Mouse (Mus musculus) fibroblast of lung, adult 2 months (primary cell): Measurements from ENCODE around the gene Gm13289.
"Not testable (repeated sequence)": the region's sequence is repeated elsewhere in the genome, so short reads cannot be mapped to it uniquely, and the experiment has no call there.

ENCODE experiments used
- DNase-seq: peaks from one replicate; pipeline ENCODE4 v3.0.0-alpha.2; 2011; ENCODE audit warnings: low read depth

The Gm13289 gene

GRCm38 (mm10) chr4:88782335-88782734, 5.6 kb downstream of the Gm13289 start:
- not testable (repeated sequence) for DNase-seq

GRCm38 (mm10) chr4:88785409-88785808, 8.7 kb downstream of the Gm13289 start, which contains the start of gene Gm13276:
Gene Gm13276, plus strand, starts transcription at chr4:88785709.
- not testable (repeated sequence) for DNase-seq

GRCm38 (mm10) chr4:88788402-88788801, 11.7 kb downstream of the Gm13289 start, which contains the start of gene Gm13277:
Gene Gm13277, plus strand, starts transcription at chr4:88788632.
- DNase-seq, result not testable (repeated sequence)

DNA sequence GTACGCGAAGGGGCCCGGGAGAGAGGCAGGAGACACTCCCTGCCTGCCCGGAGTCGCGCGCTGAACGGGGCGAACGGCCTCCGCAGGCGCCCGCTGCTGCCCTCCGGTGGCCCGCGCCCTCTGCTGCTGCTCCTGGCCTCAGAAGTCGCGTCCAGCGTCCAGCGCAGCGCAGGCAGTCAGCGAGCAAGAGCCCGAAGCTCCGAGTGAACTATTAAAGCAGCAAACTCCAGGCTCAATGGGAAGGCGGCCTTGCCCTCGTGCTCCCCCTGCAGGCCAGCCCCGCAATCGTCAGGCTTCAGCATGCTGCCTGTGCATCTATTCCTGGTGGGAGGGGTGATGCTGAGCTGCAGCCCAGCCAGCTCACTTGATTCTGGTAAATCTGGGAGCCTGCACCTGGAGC, 14.5 kb downstream of the Gm13289 start, which contains the start of gene Gm13278:
Gene Gm13278 (plus strand): TSS at position 301 of the 400 bp plus-strand sequence.
- not testable (repeated sequence) for DNase-seq

DNA sequence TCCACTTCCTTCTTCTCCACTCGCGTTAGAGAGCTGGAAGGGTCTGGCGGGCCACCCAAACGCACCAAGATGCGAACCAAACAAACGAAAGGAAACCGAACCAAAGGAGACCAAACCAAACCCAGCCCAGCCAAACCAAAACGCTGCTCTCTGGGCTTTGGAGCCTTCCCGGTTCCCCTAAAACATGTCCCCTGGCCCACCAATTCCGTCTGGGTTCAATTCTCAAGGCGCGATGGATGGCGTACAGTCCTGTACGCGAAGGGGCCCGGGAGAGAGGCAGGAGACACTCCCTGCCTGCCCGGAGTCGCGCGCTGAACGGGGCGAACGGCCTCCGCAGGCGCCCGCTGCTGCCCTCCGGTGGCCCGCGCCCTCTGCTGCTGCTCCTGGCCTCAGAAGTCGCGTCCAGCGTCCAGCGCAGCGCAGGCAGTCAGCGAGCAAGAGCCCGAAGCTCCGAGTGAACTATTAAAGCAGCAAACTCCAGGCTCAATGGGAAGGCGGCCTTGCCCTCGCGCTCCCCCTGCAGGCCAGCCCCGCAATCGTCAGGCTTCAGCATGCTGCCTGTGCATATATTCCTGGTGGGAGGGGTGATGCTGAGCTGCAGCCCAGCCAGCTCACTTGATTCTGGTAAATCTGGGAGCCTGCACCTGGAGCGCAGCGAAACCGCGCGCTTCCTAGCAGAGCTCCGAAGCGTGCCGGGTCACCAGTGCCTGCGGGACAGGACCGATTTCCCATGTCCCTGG, 17.4 kb downstream of the Gm13289 start, which contains the start of gene Gm13275:
Gene Gm13275 (plus strand): TSS at position 552 of the 740 bp plus-strand sequence.
- DNase-seq, result not testable (repeated sequence)

GRCm38 (mm10) chr4:88797097-88797496, 20.4 kb downstream of the Gm13289 start, which contains the start of gene Gm13279:
Gene Gm13279, plus strand, starts transcription at chr4:88797397.
- not testable (repeated sequence) for DNase-seq

- not testable (repeated sequence) for DNase-seq
These were observed 22.6 kb downstream of the Gm13289 start, which contains the start of gene Gm13285 for GRCm38 (mm10) chr4:88799365-88799764. Gene Gm13285, plus strand, starts transcription at chr4:88799665.

DNA sequence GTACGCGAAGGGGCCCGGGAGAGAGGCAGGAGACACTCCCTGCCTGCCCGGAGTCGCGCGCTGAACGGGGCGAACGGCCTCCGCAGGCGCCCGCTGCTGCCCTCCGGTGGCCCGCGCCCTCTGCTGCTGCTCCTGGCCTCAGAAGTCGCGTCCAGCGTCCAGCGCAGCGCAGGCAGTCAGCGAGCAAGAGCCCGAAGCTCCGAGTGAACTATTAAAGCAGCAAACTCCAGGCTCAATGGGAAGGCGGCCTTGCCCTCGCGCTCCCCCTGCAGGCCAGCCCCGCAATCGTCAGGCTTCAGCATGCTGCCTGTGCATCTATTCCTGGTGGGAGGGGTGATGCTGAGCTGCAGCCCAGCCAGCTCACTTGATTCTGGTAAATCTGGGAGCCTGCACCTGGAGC, 26.2 kb downstream of the Gm13289 start, which contains the start of gene Gm13287:
Gene Gm13287 (plus strand): TSS at position 301 of the 400 bp plus-strand sequence.
- DNase-seq, result not testable (repeated sequence)

DNA sequence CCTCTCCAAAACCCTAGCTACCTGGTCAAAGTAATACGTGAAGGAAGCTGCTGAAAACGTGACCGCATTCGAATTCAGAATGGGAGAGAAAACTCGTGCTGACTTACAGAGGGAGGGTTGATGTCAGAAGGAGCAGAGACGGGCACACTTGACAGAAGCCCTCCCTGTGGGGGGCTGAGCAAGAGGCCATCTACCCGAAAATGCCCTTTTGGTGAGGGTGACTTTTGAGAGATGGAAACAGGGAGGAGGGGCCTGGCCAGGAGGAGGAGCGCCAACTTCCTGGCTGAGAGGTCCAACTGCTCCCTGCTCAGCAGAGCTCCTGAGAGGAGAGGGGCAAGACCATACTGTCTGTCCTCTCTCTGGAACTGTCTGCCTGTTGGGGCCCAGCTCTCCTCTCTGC, 28.5 kb downstream of the Gm13289 start, which contains the start of gene Gm13288:
Gene Gm13288 (plus strand): TSS at position 301 of the 400 bp plus-strand sequence.
- DNase-seq, result not testable (repeated sequence)

- DNase-seq, result not testable (repeated sequence)
These were observed 29.0 kb downstream of the Gm13289 start for GRCm38 (mm10) chr4:88805761-88806160.

DNA sequence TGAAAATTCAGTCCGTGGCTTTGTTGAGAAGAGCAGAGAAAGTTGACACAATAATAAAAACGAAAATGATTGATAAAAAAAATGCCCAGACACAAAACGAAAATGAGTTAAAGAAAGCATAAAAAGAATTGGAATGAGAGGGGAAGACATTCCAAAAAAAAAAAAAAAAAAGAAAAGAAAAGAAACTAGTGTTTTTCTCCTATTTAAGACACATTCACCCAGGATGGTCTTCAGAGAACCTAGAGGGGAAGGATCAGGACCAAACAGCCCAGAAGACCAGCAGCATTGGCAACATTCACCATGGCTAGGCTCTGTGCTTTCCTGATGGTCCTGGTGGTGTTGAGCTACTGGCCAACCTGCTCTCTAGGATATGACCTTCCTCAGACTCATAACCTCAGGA, 39.2 kb downstream of the Gm13289 start, which contains the start of gene Ifna7:
Gene Ifna7 (plus strand): TSS at position 301 of the 400 bp plus-strand sequence.
- no peak for DNase-seq

GRCm38 (mm10) chr4:88819659-88820058, 42.9 kb downstream of the Gm13289 start, which contains the start of gene Ifna11:
Gene Ifna11, plus strand, starts transcription at chr4:88819959.
- DNase-seq, result no peak

GRCm38 (mm10) chr4:88822995-88823394, 46.3 kb downstream of the Gm13289 start:
- peak; percentile 5 for DNase-seq
